Mouse (Mus musculus) midbrain, postnatal 0 days (tissue): ENCODE measurements at regions not wholly inside any gene's neighbourhood (a gene's known extent, or its start where the extent isn't known, plus 50 kb on each side); places are given as distances from the start of the nearest gene placed in this dataset.

Experiments used
- ATAC-seq: fragments of 200-750 bp; cut with Nextera tagmentation; 2 replicates; pipeline ENCODE4 v1.8.0; 2017; ENCODE audit warnings: moderate number of reproducible peaks, mild to moderate bottlenecking, moderate TSS enrichment, moderate library complexity; ENCODE audit not compliant: low FRiP score
- DNase-seq: peaks from one replicate; pipeline ENCODE4 v3.0.0-alpha.2; 2015; ENCODE audit warnings: low spot score
- H3K27ac ChIP-seq: fragments of 300-500 bp; sonication (generic); 2 replicates; pipeline ENCODE4 v1.5.1; 2014; ENCODE audit warnings: low read depth, mild to moderate bottlenecking, low read length, mixed read lengths
- H3K27me3 ChIP-seq: fragments of 300-500 bp; sonication (generic); 2 replicates; pipeline ENCODE4 v1.6.1; 2014; ENCODE audit warnings: low read length, control low read depth, mixed read lengths; ENCODE audit not compliant: insufficient read depth
- H3K36me3 ChIP-seq: fragments of 300-500 bp; sonication (generic); 2 replicates; pipeline ENCODE4 v1.6.1; 2014; ENCODE audit warnings: low read length, control low read depth, mixed read lengths; ENCODE audit not compliant: insufficient read depth
- H3K4me1 ChIP-seq: fragments of 300-500 bp; sonication (generic); 2 replicates; pipeline ENCODE4 v1.6.1; 2014; ENCODE audit warnings: mild to moderate bottlenecking, control low read depth, antibody characterized with exemption, low read length, mixed read lengths; ENCODE audit not compliant: insufficient read depth
- H3K4me2 ChIP-seq: fragments of 300-500 bp; sonication (generic); 2 replicates; pipeline ENCODE4 v1.6.1; 2014; ENCODE audit warnings: low read depth, mild to moderate bottlenecking, low read length, mixed read lengths; ENCODE audit not compliant: poor library complexity, severe bottlenecking
- H3K4me3 ChIP-seq: fragments of 300-500 bp; sonication (generic); 2 replicates; pipeline ENCODE4 v1.5.1; 2014; ENCODE audit warnings: low read depth, mild to moderate bottlenecking, low read length, moderate library complexity
- H3K9ac ChIP-seq: fragments of 300-500 bp; sonication (generic); replicated peaks from 2 replicates; pipeline ENCODE4 v1.6.1; 2014; ENCODE audit warnings: mild to moderate bottlenecking, low read length, moderate library complexity, mixed read lengths; ENCODE audit not compliant: poor library complexity, severe bottlenecking
- H3K9me3 ChIP-seq: fragments of 300-500 bp; sonication (generic); 2 replicates; pipeline ENCODE4 v1.6.1; 2016; ENCODE audit warnings: low read length, control low read depth
- CTCF ChIP-seq: IDR thresholded peaks from 2 replicates; pipeline ENCODE4 v1.5.1; 2016; ENCODE audit warnings: antibody characterized with exemption, mild to moderate bottlenecking
- WGBS: fragments of 180-500 bp; shearing (Covaris S2); extraction: QIAGEN DNeasy Blood & Tissue Kit; methylation state at CpG from one replicate; pipeline ENCODE4 v1.1.7; 2014; 5-methylcytosine and 5-hydroxymethylcytosine counted together

DNA sequence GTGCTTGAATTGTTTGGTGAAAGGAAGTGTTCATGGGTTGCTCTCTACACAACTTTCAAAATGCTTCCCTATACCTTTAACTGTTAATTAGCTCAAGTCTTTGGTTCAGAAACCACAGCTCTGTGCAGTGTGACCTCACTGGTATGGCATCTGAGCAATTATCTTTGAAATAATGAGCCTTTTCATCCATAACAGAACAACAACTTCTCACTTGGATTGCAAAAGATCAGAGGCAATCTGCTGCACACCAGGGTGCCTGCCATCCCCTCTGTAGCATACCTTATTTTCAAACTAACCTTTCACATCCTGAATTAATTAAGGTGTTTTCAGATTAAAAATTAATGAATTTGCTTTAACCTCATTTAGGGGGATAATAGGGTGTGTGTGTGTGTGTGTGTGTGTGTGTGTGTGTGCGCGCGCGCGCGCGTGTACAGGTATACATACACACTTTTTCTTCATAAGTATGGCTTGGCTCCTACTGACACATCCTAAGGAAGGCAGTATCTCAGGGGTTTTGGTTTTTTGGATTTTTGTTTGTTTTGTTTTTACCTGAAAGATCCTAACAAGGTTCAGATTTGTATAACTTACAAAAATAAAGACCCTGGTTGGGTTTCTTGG is 493.8 kb downstream of the Rapgef2 start:
- H3K27ac ChIP-seq: no peak overlapping the region
- no peaks in the 10 kb centered on the region for H3K4me1 ChIP-seq
- H3K9ac ChIP-seq: no peak overlapping the region
- peak; percentile 55 for DNase-seq
- no peak for TF ChIP-seq CTCF
- H3K27me3 ChIP-seq: no peaks in the 10 kb centered on the region
- no peak overlapping the region for H3K4me3 ChIP-seq
- H3K4me2 ChIP-seq: no peak overlapping the region
- H3K9me3 ChIP-seq: no peaks in the 10 kb centered on the region
- 94% methylated on average over 7 of the region's 7 CpGs for WGBS
- peak; percentile 54 for ATAC-seq
- no peaks in the 10 kb centered on the region for H3K36me3 ChIP-seq

DNA sequence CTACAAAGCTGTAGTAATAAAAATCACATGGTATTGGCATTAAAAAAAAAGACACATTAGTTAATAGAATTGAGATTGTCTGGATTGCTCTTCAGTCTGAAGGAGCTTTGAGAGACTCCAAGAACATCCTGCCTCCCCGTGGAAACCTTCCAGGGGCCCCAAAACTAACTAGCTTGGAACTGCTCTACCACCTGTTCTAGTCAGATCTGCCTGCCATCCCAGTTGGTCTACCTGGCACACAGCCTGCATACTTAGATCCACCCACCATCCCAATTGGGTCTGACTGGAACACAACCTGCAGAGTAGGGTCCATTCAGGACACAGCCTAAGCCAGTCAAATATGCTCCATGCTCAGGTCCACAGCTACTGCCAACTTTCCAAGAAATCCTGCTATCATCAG is 503.6 kb downstream of the Rapgef2 start:
- no peaks in the 10 kb centered on the region for H3K36me3 ChIP-seq
- no peaks in the 10 kb centered on the region for H3K27me3 ChIP-seq
- no peak overlapping the region for H3K9ac ChIP-seq
- no peaks in the 10 kb centered on the region for H3K9me3 ChIP-seq
- H3K4me2 ChIP-seq: no peak overlapping the region
- no peak for ATAC-seq
- no peak for TF ChIP-seq CTCF
- H3K27ac ChIP-seq: no peak overlapping the region
- H3K4me3 ChIP-seq: no peak overlapping the region
- H3K4me1 ChIP-seq: no peaks in the 10 kb centered on the region
- no peak for DNase-seq
- 83% methylated on average over 1 of the region's 1 CpGs for WGBS

DNA sequence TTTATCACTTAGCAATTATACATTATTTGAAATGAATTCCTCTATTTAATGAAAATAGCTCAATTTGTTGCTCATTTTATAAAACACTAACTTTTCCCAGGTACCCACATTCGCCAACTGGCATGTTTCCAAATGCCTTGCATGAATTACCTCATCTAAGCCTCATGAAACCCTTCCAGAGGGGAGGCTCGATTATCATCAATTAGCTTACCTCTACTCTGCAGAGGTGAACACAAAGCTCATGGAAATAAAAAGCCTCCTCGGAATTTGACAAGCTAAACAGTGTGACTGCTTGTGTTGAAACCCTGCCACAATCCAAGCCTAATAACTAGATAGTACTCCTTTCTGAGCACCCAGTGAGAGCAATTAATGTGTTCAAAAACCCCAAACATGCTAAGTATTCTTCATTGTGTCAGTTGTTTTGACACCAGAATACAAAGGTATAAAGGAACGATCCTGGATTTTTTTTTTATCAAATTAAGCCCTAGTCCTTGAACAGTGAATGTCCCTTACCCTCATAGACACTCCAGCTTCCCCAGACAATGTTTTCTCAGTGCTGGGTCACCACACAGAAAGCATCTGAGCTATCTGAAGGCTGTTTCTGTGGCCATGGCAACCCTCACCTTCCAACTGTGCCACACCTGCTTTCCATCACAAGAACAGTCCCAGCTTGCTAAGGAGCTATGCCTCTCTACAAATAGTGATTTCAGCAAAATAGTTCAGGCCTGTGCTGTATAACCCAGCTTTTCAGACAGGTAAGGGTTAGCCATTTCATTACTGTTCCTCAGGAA is 530.4 kb downstream of the Rapgef2 start:
- ATAC-seq (peak; percentile 60; the same call in 1 of the 2 replicates), DNase-seq (peak; percentile 48)
- no peak overlapping the region for H3K9ac ChIP-seq
- no peaks in the 10 kb centered on the region for H3K36me3 ChIP-seq
- no peak overlapping the region for H3K27ac ChIP-seq
- no peak for TF ChIP-seq CTCF
- H3K4me2 ChIP-seq: no peak overlapping the region
- WGBS: 40% methylated on average over 4 of the region's 4 CpGs
- no peak overlapping the region for H3K4me3 ChIP-seq
- H3K4me1 ChIP-seq: no peaks in the 10 kb centered on the region
- no peaks in the 10 kb centered on the region for H3K9me3 ChIP-seq
- H3K27me3 ChIP-seq: no peaks in the 10 kb centered on the region

DNA sequence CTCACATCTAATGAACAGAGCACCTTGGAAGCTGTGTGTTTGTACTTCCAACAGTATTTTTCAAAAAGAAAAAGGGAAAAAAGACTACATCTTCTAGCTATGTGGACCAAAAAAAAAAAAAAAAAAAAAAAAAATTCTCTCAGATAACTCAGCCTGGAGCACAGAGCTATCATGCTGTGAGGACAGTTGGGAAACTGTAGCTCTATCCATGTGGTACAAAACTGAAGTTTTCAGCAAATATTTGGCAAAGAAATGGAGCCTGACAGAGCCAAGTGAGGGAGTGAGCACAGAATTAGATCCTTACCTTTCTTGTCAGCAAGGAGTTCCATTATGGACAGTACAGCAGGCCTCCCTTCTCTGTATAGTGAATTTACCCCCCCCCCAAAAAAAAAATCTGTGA is 550.2 kb downstream of the Rapgef2 start:
- Histone ChIP-seq H3K4me1 (no peaks in the 10 kb centered on the region), H3K27ac (no peak overlapping the region), H3K9ac (no peak overlapping the region), H3K4me3 (no peak overlapping the region), H3K4me2 (no peak overlapping the region), H3K9me3 (no peaks in the 10 kb centered on the region), H3K36me3 (no peaks in the 10 kb centered on the region), H3K27me3 (no peaks in the 10 kb centered on the region)
- DNase-seq: peak; percentile 45
- TF ChIP-seq CTCF: no peak
- no peak for ATAC-seq

DNA sequence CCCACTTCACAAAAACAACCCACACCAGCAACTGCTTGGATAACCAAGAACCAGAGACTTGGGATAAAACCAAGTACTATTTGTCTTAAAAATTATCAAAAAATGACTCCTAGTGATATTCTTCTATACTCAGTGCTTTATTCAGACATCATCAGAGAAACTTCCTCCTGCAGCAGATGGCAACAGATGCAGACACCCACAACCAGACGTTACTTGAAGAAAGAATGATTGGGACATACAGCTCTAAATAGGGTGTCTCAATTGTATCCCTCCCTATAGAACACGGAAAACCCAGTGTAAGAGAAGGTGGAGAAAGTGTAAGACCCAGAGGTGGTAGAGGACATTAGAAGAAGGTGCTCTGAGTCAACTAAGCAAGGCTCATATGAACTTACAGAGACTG is 569.6 kb downstream of the Rapgef2 start:
- Histone ChIP-seq H3K36me3 (no peaks in the 10 kb centered on the region), H3K27ac (no peak overlapping the region), H3K4me3 (no peak overlapping the region), H3K9me3 (no peaks in the 10 kb centered on the region), H3K9ac (no peak overlapping the region), H3K27me3 (no peaks in the 10 kb centered on the region), H3K4me1 (no peaks in the 10 kb centered on the region), H3K4me2 (no peak overlapping the region)
- 91% methylated on average over 2 of the region's 2 CpGs for WGBS
- DNase-seq (no peak), ATAC-seq (no peak)
- no peak for TF ChIP-seq CTCF

DNA sequence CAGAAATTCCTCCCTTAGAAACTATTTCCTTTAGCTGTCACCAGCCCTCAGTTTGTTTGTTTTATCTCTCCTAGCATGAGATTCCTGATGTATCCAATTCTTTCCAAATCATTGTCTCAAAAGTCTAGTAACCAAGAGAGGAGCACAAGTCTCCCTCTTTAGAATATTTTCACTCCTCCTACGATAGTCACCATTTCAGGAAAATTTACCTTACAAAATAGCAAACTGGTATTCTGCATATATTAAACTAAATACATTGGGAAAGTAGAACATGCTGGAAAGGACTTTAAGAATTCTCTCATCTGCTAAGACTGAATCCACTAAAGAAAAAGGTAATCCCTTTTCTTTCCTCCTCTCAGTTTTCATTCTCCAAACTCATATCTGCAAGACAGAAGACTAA is 578.6 kb downstream of the Rapgef2 start:
- Histone ChIP-seq H3K4me3 (no peak overlapping the region), H3K27ac (no peak overlapping the region), H3K4me2 (no peak overlapping the region), H3K9me3 (no peaks in the 10 kb centered on the region), H3K4me1 (no peaks in the 10 kb centered on the region), H3K27me3 (no peaks in the 10 kb centered on the region), H3K36me3 (no peaks in the 10 kb centered on the region), H3K9ac (no peak overlapping the region)
- ATAC-seq (no peak), DNase-seq (no peak)
- WGBS: 61% methylated on average over 1 of the region's 1 CpGs
- no peak for TF ChIP-seq CTCF
